Mouse (Mus musculus) monocyte, adult 5-6 weeks (primary cell): ENCODE results near the gene Selenok. TPM values are rescaled to one million over a fixed set of nuclear protein-coding genes. Genes with fewer than 3 reads are reported as not detected.
A peak's percentile ranks its signal among the peaks of the same experiment; 100 is the strongest.

ENCODE experiments used
- ATAC-seq: fragments of 153-309, 156-312 bp; replicated peaks from 2 replicates; pipeline ENCODE4 v1.8.0; 2017; ENCODE audit warnings: mild to moderate bottlenecking; ENCODE audit not compliant: low TSS enrichment, insufficient number of reproducible peaks, severe bottlenecking, poor library complexity, low FRiP score
- total RNA-seq: library from RNA; stranded (forward); fragments of 200-1000, 200-491, 200-594 nt; gene quantifications from 3 replicates; pipeline ENCODE4 v1.2.3, GENCODE M21; 2017

Selenok gene
- total RNA-seq = 363 to 500 TPM (median 474 TPM) in 3 replicates

DNA sequence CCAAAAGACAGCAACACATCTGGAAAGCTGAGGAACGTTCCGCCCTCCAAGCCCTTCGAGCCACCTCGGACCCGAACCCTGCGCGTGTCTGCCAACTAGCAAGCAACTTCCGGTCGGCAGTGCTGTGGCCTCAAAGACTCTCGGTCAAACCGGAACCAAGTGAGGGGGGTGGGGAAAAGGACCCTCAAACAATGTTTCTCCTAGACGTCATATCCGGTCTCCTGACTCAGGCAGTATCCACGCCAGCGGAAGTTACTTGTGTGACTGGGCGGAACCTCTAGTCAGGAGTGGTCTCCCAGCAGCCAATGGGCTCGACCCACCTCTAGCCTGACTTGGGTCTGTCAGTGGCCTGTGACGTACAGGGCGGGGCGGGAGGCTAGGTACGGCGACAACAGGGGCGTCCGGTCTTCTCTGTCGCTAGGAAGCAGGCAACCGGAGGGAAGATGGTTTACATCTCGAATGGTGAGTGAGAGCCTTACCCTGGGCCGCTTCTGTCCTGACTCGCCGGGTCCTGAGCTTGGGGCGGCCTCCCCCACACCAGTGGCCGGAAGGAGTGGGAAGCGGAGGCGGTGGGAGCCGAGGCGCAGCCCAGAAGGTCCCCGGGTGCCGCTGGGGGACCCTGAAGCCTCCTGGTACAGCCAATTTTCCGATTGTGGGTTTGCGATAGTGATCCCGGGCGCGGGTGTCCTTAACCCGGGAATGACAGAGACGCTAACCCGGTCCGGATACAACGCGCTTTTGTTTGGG lies at the start of gene Selenok:
Gene Selenok, plus strand, starts transcription at position 234 of the 747 bp plus-strand sequence.
- peak; percentile 99 for ATAC-seq

DNA sequence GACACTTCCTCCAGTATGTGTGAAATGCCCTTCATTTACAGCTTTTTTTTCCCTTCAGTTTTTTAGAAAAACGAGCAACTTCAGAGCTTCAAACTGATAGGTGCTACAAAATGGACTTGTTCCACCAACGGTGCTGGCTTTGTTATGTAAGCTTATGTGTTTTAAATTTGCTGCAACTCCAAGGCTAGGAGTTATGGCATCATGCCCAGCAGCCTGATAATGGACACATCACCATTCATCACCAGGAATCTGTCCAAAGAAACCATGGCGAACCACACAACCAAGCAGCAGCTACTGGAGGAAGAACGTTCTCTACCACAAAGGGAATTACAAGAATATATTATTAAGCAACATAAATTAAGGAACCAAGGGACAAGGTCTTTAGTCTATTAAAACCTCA lies 39.1 kb upstream of the Selenok start:
- ATAC-seq = no peak

DNA sequence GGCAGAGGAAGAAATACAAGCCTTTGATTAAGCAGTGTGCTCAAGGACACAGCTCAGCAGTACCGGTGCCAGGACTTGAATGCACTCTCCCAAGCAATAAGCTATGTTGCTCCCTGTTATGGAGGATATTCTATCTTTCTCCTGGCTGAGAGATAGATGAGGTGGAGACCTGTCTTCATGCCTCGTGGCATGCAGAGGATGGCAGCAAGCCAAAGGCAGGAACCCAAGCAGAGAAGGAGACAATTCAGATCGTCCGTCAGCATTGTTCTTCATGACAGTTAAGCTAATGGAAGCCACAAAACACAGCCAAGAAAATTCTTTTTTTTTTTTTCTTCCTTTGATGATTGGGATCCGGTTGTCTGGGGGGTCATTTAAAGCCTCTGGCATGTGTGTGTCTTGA lies 32.6 kb upstream of the Selenok start:
- ATAC-seq = no peak

DNA sequence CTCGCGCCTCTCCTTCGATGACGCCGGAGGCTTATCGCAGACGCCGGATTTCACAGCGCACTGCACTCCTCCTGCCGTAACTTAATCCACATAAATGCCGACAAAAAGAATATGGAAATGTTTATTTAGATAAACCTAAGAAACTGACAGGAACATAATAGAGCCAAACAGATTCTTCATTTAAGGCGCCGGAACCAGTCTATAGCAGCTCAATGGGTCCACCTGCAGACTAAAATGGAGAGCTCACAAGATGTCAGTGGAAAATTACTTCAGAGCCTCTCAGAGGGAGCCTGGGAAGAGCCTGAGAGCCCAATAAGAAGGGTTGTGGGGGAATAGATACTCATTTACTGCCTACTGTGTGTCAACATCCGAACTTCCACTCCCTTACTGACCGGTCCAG lies 30.6 kb upstream of the Selenok start:
- no peak for ATAC-seq

DNA sequence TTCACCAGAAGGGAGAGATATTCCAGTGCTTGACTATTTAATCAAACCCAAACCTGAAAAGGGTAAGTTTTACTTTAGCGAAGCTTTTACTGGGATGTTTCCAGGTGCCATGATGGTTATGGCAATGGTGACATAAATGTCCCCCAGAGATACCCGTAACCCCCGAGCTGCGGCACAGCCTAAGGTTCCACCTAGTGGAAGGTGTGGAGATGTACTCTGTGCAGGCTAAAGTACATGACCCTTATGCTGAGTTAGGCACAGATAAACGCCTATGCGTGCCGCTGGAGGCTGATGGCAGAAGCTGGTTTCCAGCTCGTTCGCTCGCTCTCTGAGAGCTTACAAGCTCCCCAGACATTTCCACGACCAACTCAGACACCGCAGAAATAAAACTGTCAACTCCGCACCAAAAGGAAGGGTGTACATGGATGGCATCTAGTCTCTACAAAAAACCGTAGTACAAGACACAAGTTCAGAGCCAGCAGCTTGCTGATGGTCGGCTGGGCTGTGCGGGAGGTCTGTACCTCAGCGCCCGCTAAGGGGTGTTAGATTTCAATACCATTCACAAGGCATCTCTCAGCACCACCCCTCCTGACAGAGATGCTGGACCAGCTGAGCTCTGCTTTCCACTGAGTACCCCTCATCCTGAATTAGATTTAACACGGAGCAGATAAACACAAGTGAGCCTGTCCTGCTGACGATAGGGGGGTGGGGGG lies 28.4 kb upstream of the Selenok start:
- ATAC-seq = no peak

DNA sequence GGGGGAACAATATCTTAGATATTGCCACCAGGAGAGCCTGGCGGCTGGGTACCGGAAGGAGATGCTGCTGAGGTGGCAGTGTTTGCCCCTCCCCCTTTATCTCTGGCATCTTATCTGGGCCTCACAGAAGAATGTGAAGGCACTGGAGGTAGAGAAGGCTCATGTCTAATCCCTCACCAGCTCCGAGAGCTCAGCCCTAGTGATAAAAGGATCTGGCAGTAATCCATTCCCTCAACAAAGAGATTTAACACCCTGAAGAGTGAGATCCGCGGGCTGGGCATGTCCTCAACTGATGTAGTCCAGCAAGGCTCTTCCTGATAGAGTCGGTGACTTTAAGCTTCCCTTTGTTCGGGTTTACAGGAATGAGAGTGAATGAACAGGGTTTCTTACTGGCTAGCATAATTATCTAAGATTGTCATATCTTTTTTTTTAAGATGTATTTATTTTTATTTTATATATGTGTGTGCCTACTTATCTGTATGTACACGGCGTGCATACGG lies 27.7 kb upstream of the Selenok start:
- no peak for ATAC-seq

DNA sequence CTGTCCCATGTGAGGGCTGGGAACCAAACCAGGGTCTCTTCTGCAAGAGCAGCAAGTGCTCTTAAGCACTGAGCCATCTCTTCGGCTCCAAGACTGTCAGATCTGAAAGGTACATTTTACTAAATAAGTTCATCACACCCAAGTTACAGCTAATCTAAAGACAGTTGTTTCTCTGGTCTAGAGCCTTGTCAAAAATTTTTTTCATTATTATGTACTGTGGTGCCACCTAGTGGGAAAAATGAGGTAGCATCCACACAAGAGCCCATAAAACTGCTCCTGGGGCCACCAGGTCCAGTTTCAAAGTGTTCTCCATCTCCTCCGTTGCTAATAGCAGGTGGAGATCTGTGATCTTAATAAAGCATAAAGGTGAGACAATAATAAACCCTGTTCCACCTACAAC lies 27.2 kb upstream of the Selenok start:
- ATAC-seq = 0 out of 2 replicates have a peak, but pooled peaks have one; percentile 53

DNA sequence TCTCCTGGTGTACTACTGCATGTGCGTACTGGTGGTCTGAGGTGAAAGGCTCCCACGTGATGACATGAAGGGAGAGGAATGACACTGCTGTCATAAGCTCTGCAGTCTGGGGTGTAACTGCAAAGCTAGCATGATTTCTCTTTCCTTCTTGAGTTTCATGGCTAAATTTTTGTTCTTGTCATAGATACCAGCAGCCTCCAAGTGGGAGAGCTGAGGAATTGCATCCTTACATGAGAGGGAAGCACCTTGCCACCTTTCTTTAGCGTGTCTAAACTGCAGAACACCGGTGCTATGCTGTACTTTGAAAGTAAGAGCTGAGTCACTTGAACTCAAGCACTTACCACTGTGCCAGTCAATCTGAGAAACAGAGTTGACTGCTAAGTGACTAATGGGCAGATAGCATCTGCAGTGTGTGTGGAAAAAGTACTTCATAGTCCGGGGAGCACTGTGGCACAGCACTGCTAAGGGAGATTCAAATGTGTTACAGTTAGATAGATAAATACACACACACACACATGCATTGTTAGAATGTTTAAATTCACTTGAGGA lies 21.3 kb upstream of the Selenok start:
- no peak for ATAC-seq

DNA sequence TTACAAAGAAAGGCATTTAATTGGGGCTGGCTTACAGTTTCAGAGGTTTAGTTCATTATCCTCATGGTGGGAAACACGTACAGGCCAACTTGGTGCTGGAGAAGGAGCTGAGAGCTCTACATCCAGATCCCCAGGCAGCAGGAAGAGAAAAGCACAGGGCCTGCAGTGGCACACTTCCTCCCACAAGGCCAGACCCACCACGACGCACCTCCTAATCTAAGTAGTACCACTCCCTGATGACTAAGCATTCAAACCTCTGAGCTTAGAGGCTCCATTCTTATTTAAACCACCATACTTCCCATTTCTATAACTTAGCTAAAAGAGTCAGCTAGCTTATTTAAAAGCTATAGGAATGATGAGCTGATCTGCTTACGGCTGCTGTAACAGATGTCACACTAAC lies 17.3 kb upstream of the Selenok start:
- peak; percentile 95 for ATAC-seq

DNA sequence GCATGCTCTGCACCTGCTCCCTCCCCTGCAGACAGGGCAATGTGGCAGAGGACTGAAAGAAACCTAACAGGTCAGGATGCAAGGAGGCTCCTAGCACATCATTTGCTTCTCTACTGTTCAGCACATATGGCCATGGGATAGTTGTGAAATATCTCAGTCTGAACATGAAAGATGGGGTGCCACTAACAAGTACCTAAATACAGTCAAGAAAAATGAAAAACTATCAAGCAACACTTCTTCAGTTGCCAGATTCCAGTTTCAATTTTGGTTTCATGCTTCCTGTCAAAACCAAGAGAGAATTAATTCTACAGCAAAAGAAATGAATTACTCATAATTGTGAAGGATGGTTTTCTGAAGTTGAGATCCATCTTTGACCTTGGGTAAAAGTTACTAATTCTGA lies 10.7 kb upstream of the Selenok start:
- 0 out of 2 replicates have a peak, but pooled peaks have one; percentile 13 for ATAC-seq

DNA sequence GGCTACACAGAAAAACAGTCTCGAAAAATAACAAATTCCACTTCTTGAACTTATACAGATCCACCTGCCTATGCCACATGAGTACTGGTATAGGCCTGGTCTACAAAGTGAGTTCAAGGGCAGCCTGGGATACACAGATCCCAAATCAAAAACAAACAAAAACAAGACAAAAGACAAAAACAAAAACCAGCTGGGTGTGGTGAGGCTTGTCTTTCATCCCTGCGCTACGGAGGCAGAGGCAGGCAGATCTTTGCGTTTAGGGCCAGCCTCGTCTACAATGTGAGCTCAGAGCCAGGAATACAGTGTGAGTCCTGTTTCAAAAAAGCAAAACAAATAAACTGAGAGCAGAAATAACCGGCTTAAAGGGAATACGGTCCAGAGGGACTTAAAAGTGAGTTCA lies 497 bp upstream of the Selenok start:
- no peak for ATAC-seq

DNA sequence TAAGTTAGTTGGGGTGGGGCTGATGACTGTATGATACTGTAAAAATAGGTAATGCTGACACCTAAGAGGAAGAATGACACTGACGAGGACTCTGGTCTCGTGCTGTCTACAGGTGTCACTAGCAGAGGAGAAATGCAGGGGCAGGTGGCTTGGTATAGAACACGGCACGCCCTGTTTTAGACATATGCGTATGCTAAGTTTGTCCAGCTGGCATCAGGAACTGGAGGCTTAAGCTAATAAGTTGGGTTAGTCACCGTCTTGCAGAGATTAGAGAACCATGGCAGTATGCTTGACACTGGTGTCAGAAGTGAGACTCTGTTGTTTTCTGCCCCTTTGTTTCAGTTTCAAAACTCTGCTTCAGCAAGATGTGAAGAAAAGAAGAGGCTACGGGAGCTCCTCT lies 3.3 kb downstream of the Selenok start:
- ATAC-seq = no peak

DNA sequence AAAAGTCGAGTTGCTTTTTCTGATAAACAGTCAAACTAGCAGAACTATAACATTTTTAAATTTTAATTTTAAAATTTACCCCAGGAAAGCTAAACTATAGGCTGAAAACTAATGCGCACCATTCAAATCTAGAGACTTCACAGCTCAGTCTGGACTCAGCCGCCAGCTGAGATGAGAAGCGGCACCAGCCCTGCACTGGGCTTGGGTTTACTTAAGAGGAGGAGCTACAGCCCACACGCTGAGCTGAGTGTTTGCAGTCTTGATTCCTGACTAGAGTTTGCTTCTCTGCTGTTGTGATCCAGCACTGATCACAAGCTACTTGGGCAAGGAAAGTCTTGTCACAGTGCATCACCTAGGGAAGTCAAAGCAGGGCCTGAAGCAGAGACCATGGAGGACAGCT lies 3.9 kb downstream of the Selenok start:
- ATAC-seq = no peak

DNA sequence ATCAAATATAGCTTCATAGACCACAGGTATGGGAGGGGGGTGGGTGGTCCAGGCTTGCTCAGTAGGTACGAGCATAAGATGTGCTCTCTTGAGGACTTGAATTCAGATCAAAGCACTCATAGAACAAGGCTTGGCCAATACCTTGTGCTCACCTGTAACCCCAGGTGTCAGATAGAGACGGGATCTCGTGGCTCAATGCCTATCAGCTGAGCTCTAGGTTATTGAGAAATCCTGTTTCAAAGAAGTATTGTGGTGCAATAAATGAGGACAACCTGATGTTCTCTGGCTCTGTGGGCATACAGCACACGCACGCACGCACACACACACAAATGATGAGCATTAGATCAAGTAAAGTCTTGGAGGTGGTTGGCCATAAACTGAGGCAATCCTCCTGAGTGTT lies 8.8 kb downstream of the Selenok start:
- ATAC-seq = no peak

DNA sequence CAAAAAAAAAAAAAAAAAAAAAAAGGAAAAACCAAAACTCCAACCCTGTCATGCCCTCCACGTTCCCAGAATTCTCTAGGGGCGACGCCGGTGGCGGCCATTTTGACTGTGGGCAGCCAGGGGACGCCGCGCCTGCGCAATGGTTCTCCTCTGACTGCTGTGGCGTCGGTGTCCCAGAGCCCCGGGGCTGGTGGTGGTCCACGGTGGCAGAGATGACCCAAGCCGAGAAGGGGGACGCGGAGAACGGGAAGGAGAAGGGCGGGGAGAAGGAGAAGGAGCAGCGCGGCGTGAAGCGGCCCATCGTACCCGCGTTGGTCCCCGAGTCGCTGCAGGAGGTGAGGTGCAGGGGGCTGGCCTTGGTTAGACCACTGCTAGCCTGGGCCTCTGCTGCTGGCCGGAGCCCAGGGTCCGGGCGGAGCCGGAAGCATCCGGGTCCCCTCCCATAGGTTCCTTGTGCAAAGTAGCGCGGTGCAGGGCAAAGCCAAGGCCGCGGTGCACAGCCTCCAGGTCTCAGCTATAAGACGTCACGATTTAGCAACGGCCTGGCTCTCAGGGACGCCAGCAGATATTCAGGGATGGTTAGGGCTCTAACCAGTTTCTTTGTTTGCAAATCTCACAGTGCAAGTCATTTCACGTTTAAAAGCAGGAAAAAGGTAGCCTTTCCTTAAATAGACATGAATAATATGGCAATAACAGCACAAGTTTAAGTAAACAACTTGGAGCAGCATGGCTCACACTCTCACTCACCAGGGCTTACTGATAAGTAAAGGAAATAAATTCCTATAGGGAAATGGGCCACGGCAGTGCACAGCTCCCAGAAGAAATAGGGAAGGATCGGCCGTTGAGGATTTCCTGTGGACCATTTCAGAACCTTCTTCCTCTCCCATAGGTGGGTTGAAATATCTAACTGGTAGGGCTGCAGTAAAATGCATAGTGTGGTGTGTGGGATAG lies 10.4 kb downstream of the Selenok start, which contains the start of gene Actr8:
Gene Actr8, plus strand, starts transcription at position 84 of the 951 bp plus-strand sequence.
- peak; percentile 66 for ATAC-seq

DNA sequence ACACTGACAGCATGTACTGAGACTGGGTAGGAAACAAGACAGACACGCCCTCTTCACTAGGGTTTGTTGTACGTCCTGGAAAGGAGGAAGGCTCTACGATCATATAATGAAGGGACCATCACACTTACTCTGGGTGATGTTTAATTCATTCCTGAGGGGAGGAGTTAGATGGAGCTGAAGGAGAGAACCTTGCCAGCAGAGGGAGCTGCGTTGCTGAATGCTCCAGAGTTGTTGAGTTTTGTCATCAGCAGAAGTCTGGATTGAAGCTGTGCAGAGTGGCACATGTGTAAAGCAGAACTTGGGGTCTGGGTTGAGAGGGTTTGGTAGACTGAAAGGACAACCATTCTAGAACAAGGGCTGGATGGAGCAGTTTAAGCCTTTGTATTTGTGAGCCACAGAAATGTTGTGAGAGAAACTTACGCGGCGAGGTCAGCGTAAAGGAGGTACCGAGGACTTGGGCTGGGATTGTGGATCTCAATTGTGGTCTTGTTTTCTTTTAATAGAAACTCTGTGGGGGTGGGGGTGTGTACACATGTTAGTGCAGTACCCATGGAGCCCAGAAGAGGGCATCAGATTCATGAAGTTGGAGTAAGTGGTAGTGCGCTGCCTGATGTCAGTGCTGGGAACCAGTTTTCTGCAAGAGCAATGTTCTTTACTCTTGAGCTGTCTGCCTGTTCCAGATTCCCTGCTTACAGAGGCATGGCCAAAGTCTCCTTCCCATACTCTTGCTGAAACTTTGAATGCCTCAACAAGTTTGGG lies 12.5 kb downstream of the Selenok start:
- ATAC-seq = no peak

DNA sequence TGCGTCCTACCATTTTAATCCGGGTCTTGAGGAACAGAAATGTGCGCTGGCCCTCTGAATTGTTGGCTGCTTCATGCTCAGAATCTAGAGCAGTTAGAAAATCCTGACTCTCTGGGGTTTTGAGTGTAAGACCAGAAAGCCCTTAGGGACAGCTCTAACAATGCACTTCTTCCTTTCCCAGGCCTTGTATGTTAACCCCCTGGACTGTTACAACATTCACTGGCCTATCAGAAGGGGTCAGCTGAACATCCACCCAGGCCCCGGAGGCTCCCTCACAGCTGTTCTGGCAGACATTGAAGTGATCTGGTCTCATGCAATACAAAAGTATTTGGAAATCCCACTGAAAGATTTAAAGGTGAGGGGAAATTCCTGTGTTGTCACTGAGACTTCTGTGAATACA lies 18.0 kb downstream of the Selenok start:
- ATAC-seq = no peak

DNA sequence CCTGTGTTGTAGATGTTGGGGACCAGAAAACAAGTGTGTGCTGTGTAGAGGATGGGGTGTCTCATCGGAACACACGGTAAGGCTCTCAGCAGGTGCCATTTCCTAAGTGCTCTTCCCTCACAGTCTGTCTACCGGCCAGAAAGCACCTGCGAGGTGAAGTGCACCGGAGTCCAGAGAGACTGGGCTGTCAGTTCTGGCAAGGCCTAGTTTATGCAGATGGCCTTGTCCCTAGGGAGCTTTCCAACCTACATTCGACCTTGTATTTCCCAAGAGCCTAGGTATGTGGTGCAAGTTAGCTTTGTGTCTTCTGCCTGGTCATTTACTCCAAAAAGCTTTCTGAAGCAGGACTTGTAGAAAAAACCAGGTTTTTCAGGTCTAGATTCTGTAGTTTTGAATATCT lies 19.2 kb downstream of the Selenok start:
- no peak for ATAC-seq
